Mouse (Mus musculus): ENCODE measurements around the gene Sez6. TPM values are rescaled to one million over a fixed set of nuclear protein-coding genes. Genes with fewer than 3 reads are reported as not detected.
A peak's percentile ranks its signal among the peaks of the same experiment; 100 is the strongest.

The Sez6 gene
- polyA plus RNA-seq, 1 experiment, result 71.0 TPM

GRCm38 (mm10) chr11:77958268-77958667, 27.7 kb downstream of the Sez6 start:
- WGBS, result 0% methylated on average over 2 of the region's 2 CpGs
- peaks cover 35% of the 10 kb centered on the region for H3K4me1 ChIP-seq (ENCODE audit: control insufficient read depth, insufficient read depth, low read length)
- H3K4me3 ChIP-seq (replicated peaks; ENCODE audit: insufficient read depth, low read depth, low read length), result no peak overlapping the region
- H3K27me3 ChIP-seq (ENCODE audit: control insufficient read depth, insufficient read depth, low read length), result no peaks in the 10 kb centered on the region
- DNase-seq, result peak; percentile 42 to 44
- TF ChIP-seq CTCF (IDR thresholded peaks at IDR 0.05; ENCODE audit: borderline replicate concordance, insufficient read depth, low read depth, low read length) (no peak), POLR2A (IDR thresholded peaks at IDR 0.05; ENCODE audit: borderline replicate concordance, insufficient read depth, low read length) (no peak)
- H3K27ac ChIP-seq (ENCODE audit: insufficient read depth, low read length), result no peak overlapping the region

- 73% methylated on average over 9 of the region's 9 CpGs for WGBS
- TF ChIP-seq POLR2A (IDR thresholded peaks at IDR 0.05; ENCODE audit: borderline replicate concordance, insufficient read depth, low read length) (no peak), CTCF (IDR thresholded peaks at IDR 0.05; ENCODE audit: borderline replicate concordance, insufficient read depth, low read depth, low read length) (no peak)
- no peak overlapping the region for H3K4me3 ChIP-seq (replicated peaks; ENCODE audit: insufficient read depth, low read depth, low read length)
These were observed 28.3 kb downstream of the Sez6 start for GRCm38 (mm10) chr11:77958932-77959331.

GRCm38 (mm10) chr11:77960199-77960598, 29.6 kb downstream of the Sez6 start:
- Histone ChIP-seq H3K4me3 (replicated peaks; ENCODE audit: insufficient read depth, low read depth, low read length) (no peak overlapping the region), H3K27ac (ENCODE audit: insufficient read depth, low read length) (no peak overlapping the region), H3K4me1 (ENCODE audit: control insufficient read depth, insufficient read depth, low read length) (peaks cover 41% of the 10 kb centered on the region), H3K27me3 (ENCODE audit: control insufficient read depth, insufficient read depth, low read length) (no peaks in the 10 kb centered on the region)
- TF ChIP-seq POLR2A (IDR thresholded peaks at IDR 0.05; ENCODE audit: borderline replicate concordance, insufficient read depth, low read length) (no peak), CTCF (IDR thresholded peaks at IDR 0.05; ENCODE audit: borderline replicate concordance, insufficient read depth, low read depth, low read length) (no peak)
- 47% methylated on average over 9 of the region's 9 CpGs for WGBS
- DNase-seq, result no peak

More at GRCm38 (mm10) chr11:77958932-77959331, 28.3 kb downstream of the Sez6 start:
- peaks cover 31% of the 10 kb centered on the region for H3K4me1 ChIP-seq (ENCODE audit: control insufficient read depth, insufficient read depth, low read length)
- H3K27ac ChIP-seq (ENCODE audit: insufficient read depth, low read length), result no peak overlapping the region
- H3K27me3 ChIP-seq (ENCODE audit: control insufficient read depth, insufficient read depth, low read length), result no peaks in the 10 kb centered on the region
- DNase-seq, result no peak

- Histone ChIP-seq H3K27ac (ENCODE audit: insufficient read depth, low read length) (no peak overlapping the region), H3K27me3 (ENCODE audit: control insufficient read depth, insufficient read depth, low read length) (no peaks in the 10 kb centered on the region), H3K4me1 (ENCODE audit: control insufficient read depth, insufficient read depth, low read length) (peaks cover 47% of the 10 kb centered on the region), H3K4me3 (replicated peaks; ENCODE audit: insufficient read depth, low read depth, low read length) (no peak overlapping the region)
- DNase-seq, result no peak
- 77% methylated on average over 5 of the region's 5 CpGs for WGBS
- TF ChIP-seq CTCF (IDR thresholded peaks at IDR 0.05; ENCODE audit: borderline replicate concordance, insufficient read depth, low read depth, low read length) (no peak), POLR2A (IDR thresholded peaks at IDR 0.05; ENCODE audit: borderline replicate concordance, insufficient read depth, low read length) (no peak)
These were observed 30.3 kb downstream of the Sez6 start for GRCm38 (mm10) chr11:77960898-77961297.

- peak in 1 of 2 experiments; percentile 39 for DNase-seq
- no peaks in the 10 kb centered on the region for H3K27me3 ChIP-seq (ENCODE audit: control insufficient read depth, insufficient read depth, low read length)
- no peak overlapping the region for H3K4me3 ChIP-seq (replicated peaks; ENCODE audit: insufficient read depth, low read depth, low read length)
- no peak overlapping the region for H3K27ac ChIP-seq (ENCODE audit: insufficient read depth, low read length)
- no peak for TF ChIP-seq POLR2A (IDR thresholded peaks at IDR 0.05; ENCODE audit: borderline replicate concordance, insufficient read depth, low read length)
- no peak for TF ChIP-seq CTCF (IDR thresholded peaks at IDR 0.05; ENCODE audit: borderline replicate concordance, insufficient read depth, low read depth, low read length)
- 60% methylated on average over 10 of the region's 10 CpGs for WGBS
- H3K4me1 ChIP-seq (ENCODE audit: control insufficient read depth, insufficient read depth, low read length), result peaks cover 43% of the 10 kb centered on the region
These were observed 32.3 kb downstream of the Sez6 start for GRCm38 (mm10) chr11:77962946-77963345.

GRCm38 (mm10) chr11:77964415-77965095, 34.0 kb downstream of the Sez6 start:
- Histone ChIP-seq H3K4me3 (replicated peaks; ENCODE audit: insufficient read depth, low read depth, low read length) (no peak overlapping the region), H3K4me1 (ENCODE audit: control insufficient read depth, insufficient read depth, low read length) (peaks cover 30% of the 10 kb centered on the region), H3K27ac (ENCODE audit: insufficient read depth, low read length) (no peak overlapping the region), H3K27me3 (ENCODE audit: control insufficient read depth, insufficient read depth, low read length) (no peaks in the 10 kb centered on the region)
- TF ChIP-seq CTCF (IDR thresholded peaks at IDR 0.05; ENCODE audit: borderline replicate concordance, insufficient read depth, low read depth, low read length), result no peak
- no peak for TF ChIP-seq POLR2A (IDR thresholded peaks at IDR 0.05; ENCODE audit: borderline replicate concordance, insufficient read depth, low read length)
- 52% methylated on average over 19 of the region's 19 CpGs for WGBS
- DNase-seq, result no peak

- Histone ChIP-seq H3K27ac (ENCODE audit: insufficient read depth, low read length) (peak overlapping the region; percentile 24; the same call in 1 of the 2 replicates), H3K27me3 (ENCODE audit: control insufficient read depth, insufficient read depth, low read length) (no peaks in the 10 kb centered on the region), H3K4me1 (ENCODE audit: control insufficient read depth, insufficient read depth, low read length) (peaks cover 29% of the 10 kb centered on the region), H3K4me3 (replicated peaks; ENCODE audit: insufficient read depth, low read depth, low read length) (no peak overlapping the region)
- 6% methylated on average over 17 of the region's 17 CpGs for WGBS
- peak; percentile 94 to 97 for DNase-seq
- no peak for TF ChIP-seq POLR2A (IDR thresholded peaks at IDR 0.05; ENCODE audit: borderline replicate concordance, insufficient read depth, low read length)
- TF ChIP-seq CTCF (IDR thresholded peaks at IDR 0.05; ENCODE audit: borderline replicate concordance, insufficient read depth, low read depth, low read length), result no peak
These were observed 34.8 kb downstream of the Sez6 start for GRCm38 (mm10) chr11:77965101-77966036.
